10 mouse cellular contexts compared by ENCODE assay signal in genomic region chr17:81480351-81481161, GRCm38 (mm10). TPM values are rescaled to one million over a fixed set of nuclear protein-coding genes. Genes with fewer than 3 reads are reported as not detected.
DNase-seq lines count a peak whose midpoint lies in the region; ATAC-seq and TF ChIP-seq lines count a peak whose summit lies in the region.
"Had no signal": no experiment of that assay in that cellular context is flagged by ENCODE, and none has a peak within 500 bp of the region (broad histone marks: within the 10 kb centered on the region; RNA-seq: fewer than 3 reads in every experiment).

No protein-coding gene starts in this region.

- peak; percentile 73; the same call in 1 of the 2 replicates for ATAC-seq in embryonic facial prominence, embryonic 11.5 days (replicated peaks; ENCODE audit: insufficient number of reproducible peaks, low FRiP score, low TSS enrichment, low read depth)
- peak; percentile 60; the same call in 1 of the 2 replicates for ATAC-seq in heart, embryonic 13.5 days (ENCODE audit: extremely low read depth, insufficient number of reproducible peaks, low FRiP score, low TSS enrichment)
- peak; percentile 65 for ATAC-seq in midbrain, embryonic 12.5 days (ENCODE audit: low FRiP score, low read depth)

- no peak overlapping the region for H3K9ac ChIP-seq in embryonic facial prominence, embryonic 11.5 days (replicated peaks; ENCODE audit: low read length)
- no peak overlapping the region for H3K9ac ChIP-seq in heart, embryonic 13.5 days
- H3K9ac ChIP-seq in midbrain, embryonic 12.5 days (replicated peaks), result no peak overlapping the region

- WGBS in embryonic facial prominence, embryonic 11.5 days, result 73% methylated on average over 21 of the region's 21 CpGs
- WGBS in heart, embryonic 13.5 days, result 57% methylated on average over 21 of the region's 21 CpGs
- whole genome bisulfite sequencing in midbrain, embryonic 12.5 days, result 63% methylated on average over 21 of the region's 21 CpGs

- H3K9me3 ChIP-seq in embryonic facial prominence, embryonic 11.5 days (replicated peaks; ENCODE audit: control insufficient read depth, low read length), result no peaks in the 10 kb centered on the region
- no peaks in the 10 kb centered on the region for H3K9me3 ChIP-seq in heart, embryonic 13.5 days
- no peaks in the 10 kb centered on the region for H3K9me3 ChIP-seq in midbrain, embryonic 12.5 days

- H3K79me3 ChIP-seq in C2C12 (ENCODE audit: low read depth), result no peaks in the 10 kb centered on the region

- no peaks in the 10 kb centered on the region for H3K27me3 ChIP-seq in C2C12 (ENCODE audit: control insufficient read depth, insufficient read depth, insufficient read length)
- H3K27me3 ChIP-seq in embryonic facial prominence, embryonic 11.5 days (ENCODE audit: control insufficient read depth, insufficient read depth, low read length), result no peaks in the 10 kb centered on the region
- no peaks in the 10 kb centered on the region for H3K27me3 ChIP-seq in heart, embryonic 13.5 days (replicated peaks)
- H3K27me3 ChIP-seq in midbrain, embryonic 12.5 days, result peaks cover 5% of the 10 kb centered on the region; the same call in 1 of the 2 replicates

- H3ac ChIP-seq in C2C12 (ENCODE audit: control insufficient read depth, insufficient read length, low read depth), result no peak overlapping the region

- H3K79me2 ChIP-seq in C2C12 (ENCODE audit: control insufficient read depth, insufficient read depth), result no peaks in the 10 kb centered on the region

- H3K4me3 ChIP-seq in C2C12 (ENCODE audit: insufficient read depth, poor library complexity, severe bottlenecking), result no peak overlapping the region
- no peak overlapping the region for H3K4me3 ChIP-seq in embryonic facial prominence, embryonic 11.5 days (ENCODE audit: low read depth, low read length)
- no peak overlapping the region for H3K4me3 ChIP-seq in heart, embryonic 13.5 days
- no peak overlapping the region for H3K4me3 ChIP-seq in midbrain, embryonic 12.5 days

- TF ChIP-seq CTCF in C2C12 (IDR thresholded peaks at IDR 0.05; ENCODE audit: control insufficient read depth, insufficient read depth, insufficient read length), result no peak

- no peaks in the 10 kb centered on the region for H3K36me3 ChIP-seq in C2C12 (ENCODE audit: control insufficient read depth, insufficient read depth)
- H3K36me3 ChIP-seq in embryonic facial prominence, embryonic 11.5 days (replicated peaks; ENCODE audit: control insufficient read depth, insufficient read depth, low read depth, low read length), result no peaks in the 10 kb centered on the region
- peaks cover 10% of the 10 kb centered on the region; the same call in 1 of the 2 replicates for H3K36me3 ChIP-seq in heart, embryonic 13.5 days
- H3K36me3 ChIP-seq in midbrain, embryonic 12.5 days, result no peaks in the 10 kb centered on the region

- H3K27ac ChIP-seq in embryonic facial prominence, embryonic 11.5 days (replicated peaks; ENCODE audit: low read depth, low read length), result no peak overlapping the region
- H3K27ac ChIP-seq in heart, embryonic 13.5 days (replicated peaks), result peak overlapping the region; percentile 80
- peak overlapping the region; percentile 58 for H3K27ac ChIP-seq in midbrain, embryonic 12.5 days (replicated peaks)

- no peak overlapping the region for H3K4me2 ChIP-seq in embryonic facial prominence, embryonic 11.5 days (ENCODE audit: low read depth, low read length)
- H3K4me2 ChIP-seq in heart, embryonic 13.5 days, result peak overlapping the region; percentile 55
- H3K4me2 ChIP-seq in midbrain, embryonic 12.5 days (replicated peaks), result peak overlapping the region; percentile 22; the same call in 1 of the 2 replicates

- DNase-seq in embryo, embryonic 11.5 days (ENCODE audit: low read depth, low spot score), result peak; percentile 7
- DNase-seq in embryo, embryonic 10 days (ENCODE audit: low spot score), result no peak
- peak; percentile 32 for DNase-seq in embryonic facial prominence, embryonic 11.5 days (ENCODE audit: low spot score)
- DNase-seq in kidney, postnatal 14 days, result peak; percentile 86
- peak; percentile 10 for DNase-seq in thymus, postnatal 4 days

- no peaks in the 10 kb centered on the region for H3K4me1 ChIP-seq in embryonic facial prominence, embryonic 11.5 days (ENCODE audit: control insufficient read depth, insufficient read depth, low read length)
- H3K4me1 ChIP-seq in heart, embryonic 13.5 days, result peaks cover 64% of the 10 kb centered on the region
- peaks cover 14% of the 10 kb centered on the region for H3K4me1 ChIP-seq in midbrain, embryonic 12.5 days

TF ChIP-seq in C2C12, 6 proteins besides CTCF, POLR2A, EP300 and RAD21:
- TF ChIP-seq MYOD1 (IDR thresholded peaks at IDR 0.05; ENCODE audit: control insufficient read depth, insufficient read length, low read depth) (no peak), CEBPB (IDR thresholded peaks at IDR 0.05; ENCODE audit: low read depth) (no peak), MAX (IDR thresholded peaks at IDR 0.05) (no peak), MYOG (IDR thresholded peaks at IDR 0.05; ENCODE audit: control insufficient read depth, extremely low read depth, insufficient read length) (no peak), USF1 (IDR thresholded peaks at IDR 0.05; ENCODE audit: low read depth) (peak; percentile 75), FOSL1 (IDR thresholded peaks at IDR 0.05; ENCODE audit: insufficient read depth, low read length, poor library complexity, severe bottlenecking) (no peak)

RNA-seq across cellular contexts. Expression of gene Gm11096, which starts 39.0 kb away (rescaled TPM):
- not detected for polyA plus RNA-seq in C2C12 (2012; fragmentation: generic; extraction: Trizol)
- polyA plus RNA-seq in embryonic facial prominence, embryonic 11.5 days (2014; fragmentation: Nextera tagmentation; extraction: Ambion mirVana), result not detected in 2 replicates
- polyA plus RNA-seq in heart, embryonic 13.5 days (2015; fragmentation: Nextera tagmentation; extraction: Ambion mirVana), result not detected in 2 replicates
- polyA plus RNA-seq in midbrain, embryonic 12.5 days (2016; fragmentation: Nextera tagmentation; extraction: Ambion mirVana), result not detected in 2 replicates
- polyA plus RNA-seq: gonadal fat pad, adult 2 months; testis, adult 2 months had no signal
